In the genomic region with DNA sequence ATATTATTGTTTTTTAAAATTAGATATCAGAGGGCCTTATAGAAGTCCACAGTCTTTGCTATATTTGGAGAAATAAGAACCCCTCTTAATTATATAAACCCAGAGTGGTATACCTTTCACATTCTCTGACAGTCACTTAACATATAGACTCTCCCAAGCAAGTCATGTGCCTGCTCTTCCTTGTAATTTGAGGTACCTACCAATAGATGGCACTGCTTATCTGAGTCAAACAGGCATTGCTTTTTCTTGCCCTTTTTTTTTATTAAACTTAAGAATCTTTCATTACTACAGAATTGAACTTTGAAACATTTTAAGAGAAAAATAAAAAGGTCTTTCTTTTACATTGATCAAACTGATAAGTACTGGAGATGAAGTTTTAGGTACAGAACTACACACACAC, we compare ENCODE assay signal across 16 mouse cellular contexts. TPM values are rescaled to one million over a fixed set of nuclear protein-coding genes. Genes with fewer than 3 reads are reported as not detected.
DNase-seq lines count a peak whose midpoint lies in the region; TF ChIP-seq lines count a peak whose summit lies in the region.
"Had no signal": no experiment of that assay in that cellular context is flagged by ENCODE, and none has a peak within 500 bp of the region (broad histone marks: within the 10 kb centered on the region; RNA-seq: fewer than 3 reads in every experiment).

No protein-coding gene starts in this region.

- peak; percentile 43 for DNase-seq in embryo, embryonic 10 days (ENCODE audit: low spot score)
- no peak for DNase-seq in embryo, embryonic 11 days
- DNase-seq in lung, adult 2 months: no peak
- no peak for DNase-seq in lung, postnatal 4 days
- DNase-seq in ZHBTc4 (ENCODE audit: low read depth, low spot score): peak; percentile 60
- DNase-seq in naive thymus-derived CD4-positive, alpha-beta T cell, adult 2 months (ENCODE audit: low read depth): peak; percentile 55
- no peak for DNase-seq in cerebellum, postnatal 10 days
- no peak for DNase-seq in cerebellum, postnatal 14 days
- DNase-seq: heart, postnatal 4 days; left cerebral cortex, postnatal 4 days had no signal

- H3K4me1 ChIP-seq in lung, adult 2 months (ENCODE audit: control insufficient read depth, insufficient read depth, low read length): peaks cover 2% of the 10 kb centered on the region; the same call in 1 of the 2 replicates
- H3K4me1 ChIP-seq: embryonic facial prominence, embryonic 15.5 days; kidney, embryonic 15.5 days; midbrain, embryonic 10.5 days; neural tube, embryonic 15.5 days had no signal

- no peak overlapping the region for H3K4me3 ChIP-seq in lung, adult 2 months (replicated peaks; ENCODE audit: extremely low read depth, low read depth, low read length)
- H3K4me3 ChIP-seq: embryonic facial prominence, embryonic 15.5 days; kidney, embryonic 15.5 days; midbrain, embryonic 10.5 days; neural tube, embryonic 15.5 days had no signal

- TF ChIP-seq CTCF in lung, adult 2 months (IDR thresholded peaks at IDR 0.05; ENCODE audit: insufficient read depth, low read length): peak; percentile 42; the same call in 1 of the 2 replicates

- TF ChIP-seq POLR2A in lung, adult 2 months (IDR thresholded peaks at IDR 0.05; ENCODE audit: borderline replicate concordance, extremely low read depth, low read depth, low read length): no peak

RNA-seq across cellular contexts. Expression of a gene that starts 26.1 kb away (rescaled TPM):
- 0.16 and 0.46 TPM in 2 replicates for polyA plus RNA-seq in lung, adult 2 months (2012; rRNA removed)
- polyA plus RNA-seq: C2C12; kidney, embryonic 15.5 days; midbrain, embryonic 10.5 days; spleen, adult 2 months had no signal

RNA-seq across cellular contexts. Expression of a gene that starts 41.9 kb away (rescaled TPM):
- 26.5 and 35.7 TPM in 2 replicates for polyA plus RNA-seq in lung, adult 2 months (2012; rRNA removed)

RNA-seq across cellular contexts. Expression of a gene that starts 42.1 kb away (rescaled TPM):
- 90.4 and 99.5 TPM in 2 replicates for polyA plus RNA-seq in lung, adult 2 months (2012; rRNA removed)

Comparison
In these comparisons a context has a peak if more than half of its experiments do, and no peak if none do; other contexts are left out.
1. DNase-seq: peak in embryo, embryonic 10 days (single experiment), ZHBTc4 (single experiment) and naive thymus-derived CD4-positive, alpha-beta T cell, adult 2 months (single experiment); none in embryo, embryonic 11 days (single experiment), lung, adult 2 months (single experiment), lung, postnatal 4 days (0 of 2), cerebellum, postnatal 10 days (0 of 2) and cerebellum, postnatal 14 days (0 of 2).